Mouse (Mus musculus): ENCODE data around the gene H2al1g. TPM values are rescaled to one million over a fixed set of nuclear protein-coding genes. Genes with fewer than 3 reads are reported as not detected.

H2al1g gene
- not detected in 2 replicates for polyA plus RNA-seq (2015; fragmentation: Nextera tagmentation; extraction: Ambion mirVana)

GRCm38 (mm10) chrX:11317956-11318355 lies at the start of gene H2al1g:
H2al1g (plus strand) TSS chrX:11318256.

GRCm38 (mm10) chrX:11298957-11299356 lies 19.1 kb upstream of the H2al1g start, which contains the start of gene H2al1a:
H2al1a (plus strand) TSS chrX:11299257.

GRCm38 (mm10) chrX:11302132-11302531 lies 15.9 kb upstream of the H2al1g start, which contains the start of gene H2al1b:
H2al1b (plus strand) TSS chrX:11302432.

GRCm38 (mm10) chrX:11305355-11305754 lies 12.7 kb upstream of the H2al1g start, which contains the start of gene H2al1c:
H2al1c (plus strand) TSS chrX:11305655.

GRCm38 (mm10) chrX:11308524-11308923 lies 9.5 kb upstream of the H2al1g start, which contains the start of gene H2al1d:
H2al1d (plus strand) TSS chrX:11308824.

GRCm38 (mm10) chrX:11311634-11312033 lies 6.4 kb upstream of the H2al1g start, which contains the start of gene H2al1e:
H2al1e (plus strand) TSS chrX:11311934.

GRCm38 (mm10) chrX:11314858-11315257 lies 3.2 kb upstream of the H2al1g start, which contains the start of gene H2al1f:
H2al1f (plus strand) TSS chrX:11315158.

GRCm38 (mm10) chrX:11321192-11321591 lies 3.1 kb downstream of the H2al1g start, which contains the start of gene H2al1h:
H2al1h (plus strand) TSS chrX:11321492.

GRCm38 (mm10) chrX:11324359-11324758 lies 6.3 kb downstream of the H2al1g start, which contains the start of gene H2al1i:
H2al1i (plus strand) TSS chrX:11324659.

GRCm38 (mm10) chrX:11327522-11327921 lies 9.5 kb downstream of the H2al1g start, which contains the start of gene H2al1j:
H2al1j (plus strand) TSS chrX:11327822.

Other genes starting within 250 kb of the H2al1g start
- not detected in 2 replicates for gene H2al1a, start 19.0 kb upstream of the H2al1g start, polyA plus RNA-seq (2015; fragmentation: Nextera tagmentation; extraction: Ambion mirVana)
- not detected in 2 replicates for gene H2al1b, start 15.8 kb upstream of the H2al1g start, polyA plus RNA-seq (2015; fragmentation: Nextera tagmentation; extraction: Ambion mirVana)
- not detected in 2 replicates for gene H2al1c, start 12.6 kb upstream of the H2al1g start, polyA plus RNA-seq (2015; fragmentation: Nextera tagmentation; extraction: Ambion mirVana)
- not detected in 2 replicates for gene H2al1d, start 9.4 kb upstream of the H2al1g start, polyA plus RNA-seq (2015; fragmentation: Nextera tagmentation; extraction: Ambion mirVana)
- not detected in 2 replicates for gene H2al1e, start 6.3 kb upstream of the H2al1g start, polyA plus RNA-seq (2015; fragmentation: Nextera tagmentation; extraction: Ambion mirVana)
- gene H2al1f, start 3.1 kb upstream of the H2al1g start, polyA plus RNA-seq (2015; fragmentation: Nextera tagmentation; extraction: Ambion mirVana), result not detected in 2 replicates
- not detected in 2 replicates for gene H2al1h, start 3.2 kb downstream of the H2al1g start, polyA plus RNA-seq (2015; fragmentation: Nextera tagmentation; extraction: Ambion mirVana)
- not detected in 2 replicates for gene H2al1i, start 6.4 kb downstream of the H2al1g start, polyA plus RNA-seq (2015; fragmentation: Nextera tagmentation; extraction: Ambion mirVana)
- not detected in 2 replicates for gene H2al1j, start 9.6 kb downstream of the H2al1g start, polyA plus RNA-seq (2015; fragmentation: Nextera tagmentation; extraction: Ambion mirVana)

Data from skeletal muscle tissue, postnatal 0 days (tissue).